Mouse (Mus musculus): ENCODE data around the gene Mfsd5. TPM values are rescaled to one million over a fixed set of nuclear protein-coding genes. Genes with fewer than 3 reads are reported as not detected.
A peak's percentile ranks its signal among the peaks of the same experiment; 100 is the strongest.

The Mfsd5 gene
- total RNA-seq, 2 experiments from 2014 or later = 18.4 to 18.9 TPM

DNA sequence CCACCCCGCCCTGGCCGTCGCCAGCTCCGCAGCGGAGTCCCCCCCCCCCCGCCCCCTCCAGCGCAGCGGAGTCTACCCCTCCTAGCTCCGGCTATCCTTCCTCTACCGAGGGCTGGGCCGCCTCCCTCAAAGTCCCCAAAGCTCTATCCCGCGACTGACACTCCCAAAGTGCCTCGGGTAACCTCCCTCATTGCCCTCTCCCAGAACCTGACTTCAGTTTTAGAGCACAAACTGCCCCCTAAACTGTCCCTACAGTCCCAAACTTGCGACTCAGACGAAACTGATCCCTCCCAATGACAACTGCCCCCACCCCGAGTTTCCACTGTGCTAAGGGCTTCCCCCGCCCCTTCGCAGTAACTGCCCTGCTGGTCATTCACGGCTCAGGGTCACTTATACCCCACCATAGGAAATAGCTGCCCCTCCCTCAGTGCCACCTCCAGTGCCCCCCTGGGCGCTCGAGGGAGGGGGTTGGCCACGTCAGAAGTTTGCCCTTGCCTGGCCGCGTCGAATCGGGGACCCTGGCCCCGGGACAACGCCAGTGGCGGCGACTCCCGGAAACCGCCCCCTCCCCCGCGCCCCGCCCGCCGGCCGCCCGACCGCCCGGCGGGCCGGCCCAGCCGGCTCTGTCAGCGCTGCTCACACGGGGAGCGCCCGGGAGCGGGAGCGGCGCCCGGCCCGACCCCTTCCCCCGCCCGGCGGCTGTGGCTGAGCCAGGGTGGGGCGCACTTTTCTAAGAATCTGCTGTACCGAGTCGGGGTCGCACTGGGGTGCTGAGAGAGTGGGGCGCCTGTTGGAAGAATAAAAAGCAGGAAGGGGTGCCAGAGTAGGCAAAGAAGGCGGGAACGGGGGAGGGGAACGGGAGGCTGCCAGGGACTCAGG is 31.8 kb upstream of the Mfsd5 start:
- DNase-seq = peak; percentile 89 to 90

DNA sequence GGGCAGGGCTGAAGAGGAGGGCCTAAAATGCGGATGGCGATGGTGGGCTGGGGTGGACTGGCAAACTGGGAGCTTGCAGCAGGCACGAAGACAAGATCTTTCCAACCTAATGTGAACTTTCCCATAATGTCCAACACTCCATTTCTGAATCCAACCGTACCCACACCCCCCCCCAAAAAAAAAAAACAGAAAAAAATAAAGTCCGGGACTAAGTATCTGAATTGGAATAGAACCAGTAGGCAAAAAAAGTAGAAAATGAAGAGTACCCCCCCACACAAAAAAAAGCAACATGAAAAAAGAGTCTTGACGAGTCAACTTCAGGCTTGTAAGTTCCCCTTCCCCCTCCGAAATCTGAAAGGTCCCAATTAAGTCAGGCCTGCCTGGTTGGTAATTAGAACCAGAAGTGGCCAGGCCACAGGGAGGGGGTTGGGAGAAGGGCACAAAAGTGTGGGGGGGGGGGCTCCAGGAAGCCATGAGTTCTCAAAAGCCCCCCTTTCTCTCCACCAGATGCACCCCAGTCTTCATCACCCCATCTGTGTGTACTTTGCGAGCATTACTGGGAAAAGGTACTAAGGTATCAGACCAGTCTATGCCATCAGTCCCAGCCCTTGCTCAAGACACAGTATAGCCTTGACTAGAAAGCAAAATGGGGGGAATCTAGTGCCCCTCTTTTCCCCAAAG is 31.0 kb upstream of the Mfsd5 start:
- DNase-seq = no peak

DNA sequence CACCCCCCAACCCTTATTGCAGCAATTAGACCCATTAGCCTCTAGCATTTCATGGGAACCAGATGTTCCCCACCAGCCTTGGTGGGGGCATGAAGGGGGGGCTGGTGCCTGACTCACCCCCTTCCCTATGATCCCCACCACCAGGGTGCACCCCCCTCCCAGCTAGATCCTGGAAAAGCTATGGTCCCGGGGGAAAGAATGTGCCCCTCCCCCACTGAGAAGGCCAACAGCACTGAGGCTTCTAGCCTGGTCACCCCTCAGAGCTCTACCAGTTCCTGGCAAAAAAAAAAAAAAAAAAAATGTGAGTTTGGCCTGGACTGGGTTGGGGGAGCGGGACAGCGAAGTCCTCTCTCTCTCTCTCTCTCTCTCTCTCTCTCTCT is 30.5 kb upstream of the Mfsd5 start:
- no peak for DNase-seq

DNA sequence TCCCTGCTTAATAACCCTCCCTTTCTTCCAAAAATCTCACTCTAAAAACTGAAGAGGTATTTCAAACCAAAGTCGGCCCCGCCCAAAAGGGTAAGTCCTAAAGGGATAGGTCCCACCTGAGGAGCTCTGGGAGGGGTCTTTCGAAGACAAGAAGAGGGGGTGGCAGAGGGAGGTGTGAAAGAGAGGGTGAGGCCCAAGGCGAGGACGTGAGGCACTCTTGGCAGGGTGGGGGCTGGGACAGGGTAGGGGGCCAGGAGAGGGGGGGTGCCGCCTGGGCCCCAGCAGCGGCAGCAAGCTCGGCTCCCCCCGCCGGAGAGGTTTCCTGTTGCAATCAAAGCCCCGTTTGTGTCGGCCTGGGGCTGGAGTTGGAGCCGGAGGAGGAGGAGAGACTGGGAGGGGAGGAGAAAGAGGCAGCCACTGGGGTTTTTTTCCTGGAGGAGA is 30.0 kb upstream of the Mfsd5 start:
- peak in 1 of 2 experiments; percentile 65 for DNase-seq

DNA sequence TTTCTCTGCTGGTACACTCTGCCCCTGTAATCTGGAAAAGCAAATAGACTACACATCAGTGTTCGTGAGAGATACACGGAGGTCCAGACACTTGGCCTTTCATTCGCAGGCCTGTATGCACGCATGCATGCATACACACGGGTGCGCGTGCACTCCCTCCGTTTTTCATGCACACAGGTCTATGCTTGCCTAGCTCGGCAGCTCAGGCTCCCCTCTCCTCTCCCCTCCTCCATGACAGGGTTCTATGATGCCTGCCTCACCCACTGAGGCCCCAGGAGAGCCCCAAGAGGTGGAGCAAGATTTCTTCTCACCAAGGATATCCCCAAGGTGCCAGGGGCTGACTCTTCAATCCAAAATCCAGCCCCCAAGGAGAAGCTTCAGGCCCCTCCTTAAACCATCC is 29.3 kb upstream of the Mfsd5 start:
- no peak for DNase-seq

DNA sequence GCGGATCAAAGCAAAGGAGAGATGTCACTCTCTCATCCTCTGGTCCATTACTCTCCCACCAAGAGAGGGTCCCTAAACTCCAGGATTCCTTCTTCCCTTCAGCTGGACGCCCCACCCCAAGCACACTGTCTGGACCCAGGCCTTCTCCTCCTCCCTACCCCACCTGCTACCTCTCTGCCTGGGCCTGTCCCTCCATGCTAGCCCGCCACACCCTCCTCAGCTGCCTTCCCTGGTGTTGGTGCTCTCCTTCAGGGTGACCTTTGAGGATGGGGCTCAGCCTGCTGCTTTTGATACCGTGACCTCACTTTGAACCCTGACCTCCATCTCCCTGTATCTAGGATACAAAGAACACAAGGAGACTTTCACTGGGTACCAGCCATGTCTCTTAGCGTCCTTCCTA is 28.7 kb upstream of the Mfsd5 start:
- DNase-seq = no peak

DNA sequence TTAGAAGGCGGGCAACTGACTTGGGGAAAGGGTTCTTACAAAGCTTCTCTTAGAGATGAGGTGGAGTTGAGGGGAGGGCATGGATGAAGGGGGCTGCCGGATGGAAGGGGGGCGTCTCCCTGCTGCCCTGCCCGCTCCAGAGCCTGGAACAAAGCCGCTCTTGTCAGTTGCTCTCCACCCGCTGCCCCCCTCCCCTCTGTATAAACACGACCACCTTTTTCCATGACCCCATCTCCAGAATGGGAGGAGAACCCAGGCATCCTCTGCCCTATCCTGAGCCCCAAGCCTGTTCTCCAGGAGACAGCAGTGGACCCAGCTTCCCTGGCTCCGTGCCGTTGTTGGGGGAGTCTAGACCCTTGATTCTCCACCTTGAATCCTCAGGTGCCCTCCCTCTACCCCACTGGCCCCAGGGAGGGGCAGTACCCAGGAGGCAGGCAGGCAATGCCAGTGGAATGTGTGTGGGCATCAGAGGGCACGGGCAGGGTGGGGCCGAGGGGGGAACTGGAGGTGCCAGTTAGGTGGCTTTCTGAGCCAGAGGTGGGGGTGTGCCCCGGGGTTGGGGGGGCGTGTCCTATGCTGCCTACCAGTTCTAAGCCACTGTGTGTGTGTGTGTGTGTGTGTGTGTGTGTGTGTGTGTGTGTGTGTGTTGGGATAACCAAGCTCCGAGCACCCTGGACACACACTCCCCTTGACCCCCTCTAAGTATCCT is 23.6 kb upstream of the Mfsd5 start:
- peak in 1 of 2 experiments; percentile 7 for DNase-seq

DNA sequence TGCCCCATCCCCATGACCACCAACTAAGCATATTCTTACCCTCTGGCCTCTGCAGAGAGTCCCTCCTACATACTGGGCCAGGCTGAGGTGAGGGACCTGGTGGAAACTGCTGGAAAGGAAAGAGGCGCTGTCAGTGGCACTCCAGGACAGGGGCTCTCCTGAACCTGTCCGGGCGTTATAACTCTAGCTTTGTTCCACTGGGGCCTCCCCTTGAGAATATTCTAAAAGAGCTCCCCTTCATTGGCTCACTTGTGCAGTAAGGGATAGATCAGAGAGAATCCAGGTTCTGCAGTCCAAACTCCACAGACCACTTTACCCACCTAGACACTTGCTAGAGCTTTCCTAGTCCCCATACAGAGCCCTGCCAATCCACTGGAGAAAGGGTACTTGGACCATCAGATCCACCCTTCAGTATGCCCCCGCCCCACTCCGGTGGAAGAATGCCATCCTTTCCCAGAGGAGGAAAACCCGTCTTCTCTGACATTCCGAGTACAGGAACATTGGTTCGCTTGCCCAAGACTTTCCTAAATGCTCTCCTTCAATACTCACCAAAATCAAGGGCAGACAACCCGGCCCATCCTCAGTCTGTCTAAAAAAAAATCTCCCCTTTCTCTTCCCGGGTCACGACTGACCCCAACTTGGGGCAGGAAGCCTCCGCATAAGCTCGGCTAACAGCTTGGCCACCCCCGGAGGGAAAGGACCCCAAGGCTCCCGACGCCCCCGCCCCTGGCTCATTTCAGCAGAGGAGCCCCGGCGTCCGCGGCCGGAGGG is 22.6 kb upstream of the Mfsd5 start:
- peak in 1 of 2 experiments; percentile 61 for DNase-seq

DNA sequence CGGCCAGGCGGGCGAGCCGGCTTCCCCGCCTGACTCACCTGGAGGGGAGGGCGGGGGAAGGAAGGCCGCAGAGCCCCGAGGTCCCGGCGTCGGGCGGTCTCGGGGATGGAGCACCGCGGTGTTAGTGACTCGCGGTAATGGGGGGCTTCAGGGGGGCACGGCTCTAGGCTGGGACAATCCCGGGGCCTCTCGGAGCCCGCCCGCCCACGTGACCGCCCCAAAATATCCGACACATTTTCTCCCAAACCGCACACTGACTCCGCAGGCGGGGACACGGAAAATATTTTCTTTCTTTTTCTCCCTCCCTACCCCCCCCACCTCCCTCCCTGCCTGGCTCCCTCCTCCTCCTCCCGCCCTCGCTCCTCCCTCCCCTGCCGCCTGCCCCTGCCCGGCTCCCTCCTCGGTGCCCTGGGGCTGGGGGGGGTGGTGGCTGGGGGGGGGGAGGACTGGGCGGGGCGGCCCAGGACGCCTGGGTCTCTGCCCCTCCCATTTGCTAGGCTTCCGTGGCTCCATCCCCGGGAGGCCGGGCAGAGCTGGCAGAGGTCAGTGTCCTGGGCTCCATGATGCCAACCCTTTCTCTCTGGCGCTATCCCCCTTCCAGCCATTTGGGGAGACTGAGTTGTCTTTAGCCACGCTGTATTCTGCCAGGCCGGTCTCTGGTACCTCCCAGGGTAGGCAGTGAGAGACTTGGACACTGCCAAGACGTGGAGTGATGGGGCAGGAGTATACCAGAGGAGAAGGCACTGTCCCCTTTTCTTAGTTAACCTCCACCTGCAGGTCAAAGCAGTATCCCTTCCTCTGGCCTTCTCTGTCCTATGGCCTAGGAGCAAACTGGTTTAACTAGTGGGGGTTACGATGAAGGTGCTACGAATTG is 21.8 kb upstream of the Mfsd5 start, which contains the start of gene Rarg:
TSS of gene Rarg (minus strand) at position 316 of the 874 bp plus-strand sequence.
- DNase-seq = peak; percentile 66 to 77

DNA sequence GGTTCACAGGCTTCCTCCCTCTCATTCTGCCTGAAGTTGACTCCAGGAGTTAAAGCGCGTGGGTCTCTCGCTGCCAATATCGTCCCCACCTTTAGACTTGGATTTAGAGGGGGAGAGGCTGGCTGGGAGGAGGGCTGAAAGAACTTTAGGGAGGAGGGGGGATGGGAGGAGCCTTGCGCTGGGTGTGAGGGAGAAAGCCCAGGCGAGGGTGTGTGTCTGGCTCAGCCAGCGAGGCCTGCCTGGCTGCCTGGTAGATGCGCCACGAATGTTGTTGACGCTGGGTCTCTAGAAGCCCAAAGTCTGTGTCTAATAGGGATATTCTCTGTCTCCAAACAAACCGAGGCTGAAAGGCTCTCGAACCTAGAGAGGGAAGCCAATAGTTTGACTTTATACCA is 21.2 kb upstream of the Mfsd5 start:
- DNase-seq = peak in 1 of 2 experiments; percentile 82

DNA sequence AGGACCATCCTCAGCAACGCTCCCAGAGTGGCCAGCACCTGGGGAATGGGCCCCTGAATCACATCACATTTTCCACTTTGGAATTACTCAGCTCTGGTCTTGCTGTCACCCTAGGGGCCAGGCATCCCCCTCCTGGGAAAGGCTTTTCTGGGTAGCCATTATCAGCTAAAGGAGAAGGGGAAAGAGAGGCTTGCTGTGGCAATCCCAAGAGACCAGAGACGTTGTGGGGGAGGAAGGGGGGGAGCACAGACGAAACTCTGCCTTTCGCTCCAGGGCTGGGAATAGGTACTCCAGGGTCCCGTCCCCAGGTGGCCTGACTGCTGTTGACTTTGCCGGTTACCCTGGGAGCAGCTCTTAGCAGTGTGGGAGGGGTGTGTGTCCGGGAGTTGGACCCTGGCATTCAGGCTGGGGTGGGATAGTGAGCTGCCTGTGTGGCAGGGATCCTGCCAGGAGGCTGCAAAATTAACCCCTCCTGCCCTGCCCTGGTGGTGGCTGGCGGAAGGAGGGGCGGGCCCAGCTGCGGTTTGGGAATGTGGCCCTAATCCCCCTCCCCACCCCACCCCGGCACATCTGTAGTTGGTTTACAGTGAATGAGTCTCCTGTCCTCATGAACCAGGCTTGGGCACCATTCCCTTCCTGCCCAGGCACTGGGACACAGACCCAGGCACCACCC is 20.5 kb upstream of the Mfsd5 start:
- no peak for DNase-seq

DNA sequence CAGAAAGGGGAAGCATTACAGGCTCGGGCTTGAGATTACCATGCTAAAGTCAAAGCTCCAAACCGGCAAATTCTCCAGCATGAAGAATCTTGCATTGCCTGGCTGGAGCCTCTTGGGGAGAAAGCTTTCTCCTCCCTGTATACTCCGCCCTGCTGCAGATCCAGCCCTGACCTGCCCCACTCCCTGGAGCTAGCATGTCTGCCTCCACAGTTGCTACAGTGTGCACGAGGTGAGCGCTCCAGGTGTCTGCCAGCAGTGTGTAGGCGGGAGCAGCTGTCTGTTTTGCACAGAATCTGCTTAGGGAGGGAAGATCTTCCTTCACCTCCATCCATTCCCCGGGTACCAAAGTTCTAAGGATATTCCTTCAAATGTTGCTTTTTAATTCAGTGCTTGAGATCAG is 16.7 kb upstream of the Mfsd5 start:
- no peak for DNase-seq

DNA sequence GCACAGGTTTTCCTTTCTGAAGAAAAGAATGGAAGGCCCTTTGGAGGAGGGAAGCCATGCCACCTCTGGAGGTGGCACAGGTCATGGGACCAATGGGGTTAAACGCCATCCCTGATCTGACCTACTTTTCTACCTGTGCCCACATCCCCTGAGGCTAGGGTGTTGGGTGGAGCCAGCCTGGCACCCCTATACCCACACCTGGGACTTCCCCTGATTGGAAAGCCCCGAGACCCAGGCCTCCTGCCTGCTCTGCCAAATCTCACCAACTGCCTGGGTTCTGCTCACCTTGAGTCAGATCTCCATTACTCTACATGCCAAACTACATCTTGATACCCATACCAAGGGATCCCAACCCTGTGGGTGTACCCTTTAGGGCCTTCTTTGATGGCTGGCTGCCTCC is 16.2 kb upstream of the Mfsd5 start:
- no peak for DNase-seq

DNA sequence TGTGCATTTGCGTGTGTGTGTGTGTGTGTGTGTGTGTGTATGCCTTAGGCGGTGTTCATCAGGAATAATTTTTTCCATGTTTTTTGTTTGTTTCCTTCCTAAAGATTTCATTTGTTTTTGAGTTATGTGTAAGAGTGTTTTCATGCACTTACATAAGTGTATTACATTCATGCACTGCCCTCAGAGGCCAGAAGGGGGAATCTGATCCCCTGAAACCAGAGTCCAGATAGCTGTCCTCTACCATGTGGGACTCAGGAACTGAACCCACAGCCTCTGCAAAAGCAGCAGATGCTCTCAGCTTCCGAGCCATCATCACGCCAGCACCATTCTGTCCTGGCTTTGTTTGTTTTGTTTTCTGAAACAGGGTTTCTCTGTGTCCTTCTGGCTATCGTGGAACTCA is 13.7 kb upstream of the Mfsd5 start:
- no peak for DNase-seq

DNA sequence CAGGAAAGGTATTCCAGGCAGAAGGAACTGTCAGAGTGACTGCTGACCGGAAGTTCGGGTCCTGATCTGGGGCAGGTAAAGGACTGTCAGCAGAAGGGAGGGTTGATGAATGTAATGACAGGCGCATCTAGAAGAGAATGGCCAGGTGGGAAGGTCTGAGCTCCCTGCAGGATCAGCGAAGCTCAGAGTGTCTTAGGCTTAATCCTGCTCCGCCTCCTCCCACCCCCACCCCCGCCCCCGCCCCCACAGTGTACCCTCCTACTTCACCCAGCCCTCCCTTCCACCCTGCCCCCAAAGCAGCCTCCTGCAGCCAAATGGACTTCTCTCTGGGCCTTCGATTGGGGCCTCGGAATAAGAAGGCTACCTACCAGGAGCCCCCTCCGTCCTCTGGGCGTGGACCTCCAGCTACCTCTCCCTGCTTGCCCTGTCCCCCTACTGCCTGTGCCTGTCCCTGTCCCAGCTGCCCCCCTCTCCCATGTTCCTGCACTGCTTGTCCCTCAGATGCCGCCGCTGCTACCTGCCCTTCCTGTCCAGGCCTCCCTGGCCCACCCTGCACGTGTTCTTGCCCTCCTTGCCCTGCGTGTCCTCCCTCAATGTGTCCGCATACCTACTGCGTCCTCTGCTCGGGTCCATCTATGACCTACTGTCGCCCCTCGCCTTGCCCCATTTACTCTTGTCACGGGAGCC is 8.8 kb upstream of the Mfsd5 start, which contains the start of gene Gm9918:
TSS of gene Gm9918 (plus strand) at position 290 of the 687 bp plus-strand sequence.
- DNase-seq = no peak

DNA sequence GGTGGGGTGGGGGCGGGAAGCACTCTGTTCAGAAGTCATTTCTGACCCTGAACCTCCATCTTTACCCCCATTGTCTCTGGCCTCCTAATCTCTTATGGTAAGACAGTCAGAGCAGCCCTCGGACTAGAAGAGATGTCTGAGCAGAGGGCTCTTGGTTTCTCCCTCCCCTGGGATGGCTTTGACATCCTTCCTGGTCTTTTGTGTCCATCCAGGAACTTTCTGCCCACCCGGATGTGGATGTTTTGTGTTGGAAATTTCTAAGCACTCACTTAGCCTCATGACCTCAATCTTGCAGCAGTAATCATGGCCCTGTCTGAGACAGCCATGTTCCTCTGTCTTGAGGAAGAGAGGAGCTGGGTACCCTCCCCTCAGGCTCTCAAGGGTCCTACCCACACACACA is 7.8 kb upstream of the Mfsd5 start:
- DNase-seq = no peak

DNA sequence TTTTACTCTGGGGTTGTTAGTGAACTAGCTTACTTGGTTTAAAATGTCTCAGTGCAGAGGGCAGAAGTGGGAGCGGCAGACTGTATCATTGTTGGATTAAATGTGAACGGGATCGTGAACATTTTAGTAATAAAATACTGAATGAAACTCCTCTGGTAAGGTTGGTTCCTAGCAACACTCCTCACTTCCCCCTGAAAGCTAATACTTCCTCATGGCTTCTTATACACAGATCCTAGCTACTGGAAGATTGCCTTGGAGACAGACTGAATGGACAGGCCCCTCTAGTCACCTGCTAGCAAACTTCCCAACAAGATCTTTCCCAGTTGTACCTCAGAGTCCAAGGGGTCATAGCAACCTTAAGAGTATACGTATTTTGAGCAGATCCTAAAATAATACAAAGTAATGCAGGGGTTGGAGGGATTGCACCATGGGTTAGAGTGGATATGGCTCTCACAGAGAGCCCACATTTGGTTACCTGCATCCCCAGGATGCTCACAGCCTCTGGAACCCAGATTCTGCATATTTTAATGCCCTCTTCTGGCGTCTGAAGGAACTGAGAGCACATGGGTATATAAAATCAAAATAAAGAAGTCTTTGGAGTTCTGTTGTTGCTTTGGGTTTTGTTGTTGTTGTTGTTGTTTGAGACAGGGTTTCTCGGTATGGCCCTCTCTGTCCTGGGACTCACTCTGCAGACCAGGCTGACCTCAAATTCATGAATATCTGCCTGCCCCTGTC is 5.1 kb upstream of the Mfsd5 start:
- no peak for DNase-seq

DNA sequence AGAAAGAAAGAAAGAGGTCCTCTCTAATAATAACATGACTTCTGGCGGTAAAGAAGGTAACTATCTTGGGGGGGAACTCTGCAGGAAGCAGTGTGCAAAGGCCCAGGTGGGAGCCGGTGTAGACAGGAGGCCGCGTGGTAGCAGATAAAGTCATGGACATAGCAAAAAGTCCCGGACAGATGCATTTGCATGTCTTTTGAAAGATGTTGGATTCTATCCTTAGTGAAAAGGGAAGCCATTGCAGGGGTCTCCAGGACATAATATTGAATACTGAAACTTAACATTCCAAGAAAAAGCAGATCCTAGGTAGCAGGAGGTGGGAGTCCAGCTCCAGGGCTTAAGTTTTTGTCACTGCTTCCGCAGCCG is 545 bp upstream of the Mfsd5 start:
- no peak for DNase-seq

Measured in heart, adult 18-20 months (tissue).